Mouse (Mus musculus) c-Kit-positive CD71-negative TER-119-negative erythroid progenitor cells, embryonic 14.5 days (primary cell): ENCODE measurements at regions not wholly inside any gene's neighbourhood (a gene's known extent, or its start where the extent isn't known, plus 50 kb on each side); places are given as distances from the start of the nearest gene placed in this dataset.

Experiments
- DNase-seq: peaks from one replicate; pipeline ENCODE4 v3.0.0-alpha.2; 2013; ENCODE audit warnings: low read depth

GRCm38 (mm10) chr13:47764802-47765597, 496.0 kb upstream of the Id4 start:
- DNase-seq: no peak

DNA sequence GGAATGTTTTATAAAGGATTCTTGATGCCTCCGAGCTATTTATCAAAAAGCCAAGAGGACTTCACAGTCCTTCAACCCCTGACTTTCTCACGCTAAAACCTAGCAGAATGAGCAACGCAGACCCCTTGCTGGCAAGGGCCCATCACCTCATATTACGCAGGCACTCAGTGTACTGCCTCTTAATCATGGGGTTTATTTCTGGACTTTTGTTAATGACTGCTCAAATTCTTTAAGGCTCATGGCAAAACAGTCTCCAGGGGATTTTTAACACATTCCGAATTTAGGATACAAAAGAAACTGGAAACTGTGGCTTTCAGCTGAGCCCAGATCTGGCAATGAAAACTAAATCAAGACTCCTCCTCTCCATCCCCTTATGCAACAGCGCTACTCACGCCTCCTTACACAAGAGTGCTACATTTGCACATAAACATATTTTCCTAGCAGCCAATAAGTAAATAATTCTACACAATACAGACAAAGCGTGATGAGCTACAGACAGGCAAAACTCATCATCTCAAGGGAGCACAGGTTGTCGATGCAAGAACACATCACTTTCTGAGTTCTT, 492.0 kb upstream of the Id4 start:
- no peak for DNase-seq

GRCm38 (mm10) chr13:47777206-47778099, 483.6 kb upstream of the Id4 start:
- DNase-seq: no peak

- no peak for DNase-seq
Measured at GRCm38 (mm10) chr13:47778218-47779009, 482.6 kb upstream of the Id4 start.

DNA sequence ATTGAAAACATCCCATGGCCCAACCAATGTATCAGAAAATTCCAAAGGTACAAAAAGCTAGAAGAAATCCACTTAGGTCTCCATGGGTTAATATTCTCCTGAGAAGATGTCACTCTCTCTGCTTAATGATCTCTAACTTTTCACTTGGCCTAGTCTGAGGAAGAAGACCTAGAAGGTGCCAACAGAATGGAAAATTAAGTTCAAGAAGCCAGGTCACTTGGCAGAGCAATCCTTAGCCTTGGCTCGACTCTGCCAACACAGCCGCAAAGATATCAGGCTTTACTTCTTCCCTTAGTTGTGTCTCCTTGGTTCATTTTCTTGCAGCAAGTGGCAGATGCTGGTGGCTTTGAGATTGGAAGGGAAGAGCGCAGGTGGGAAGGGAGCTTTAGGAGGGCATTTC, 476.6 kb upstream of the Id4 start:
- DNase-seq: no peak

DNA sequence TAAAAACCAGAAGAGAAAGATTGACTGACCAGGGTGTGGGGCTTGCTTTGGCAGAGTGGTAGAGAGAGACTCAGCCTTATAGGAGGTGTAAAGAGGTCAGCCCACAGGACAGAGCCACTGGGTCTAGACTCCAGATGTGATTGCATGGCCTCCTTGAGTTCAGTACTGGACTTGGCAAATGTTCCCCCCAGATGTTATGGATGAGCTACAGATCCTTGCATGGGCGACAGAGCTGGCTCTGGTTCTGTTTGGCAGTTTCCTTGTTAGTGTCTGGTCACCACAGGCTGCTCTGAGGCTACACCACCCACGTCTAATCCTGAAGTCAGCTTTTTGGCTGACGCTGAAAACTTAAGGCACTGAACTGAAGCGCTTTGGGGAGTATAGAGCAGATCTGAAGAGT, 463.2 kb upstream of the Id4 start:
- no peak for DNase-seq

GRCm38 (mm10) chr13:47811711-47812415, 449.2 kb upstream of the Id4 start:
- no peak for DNase-seq

DNA sequence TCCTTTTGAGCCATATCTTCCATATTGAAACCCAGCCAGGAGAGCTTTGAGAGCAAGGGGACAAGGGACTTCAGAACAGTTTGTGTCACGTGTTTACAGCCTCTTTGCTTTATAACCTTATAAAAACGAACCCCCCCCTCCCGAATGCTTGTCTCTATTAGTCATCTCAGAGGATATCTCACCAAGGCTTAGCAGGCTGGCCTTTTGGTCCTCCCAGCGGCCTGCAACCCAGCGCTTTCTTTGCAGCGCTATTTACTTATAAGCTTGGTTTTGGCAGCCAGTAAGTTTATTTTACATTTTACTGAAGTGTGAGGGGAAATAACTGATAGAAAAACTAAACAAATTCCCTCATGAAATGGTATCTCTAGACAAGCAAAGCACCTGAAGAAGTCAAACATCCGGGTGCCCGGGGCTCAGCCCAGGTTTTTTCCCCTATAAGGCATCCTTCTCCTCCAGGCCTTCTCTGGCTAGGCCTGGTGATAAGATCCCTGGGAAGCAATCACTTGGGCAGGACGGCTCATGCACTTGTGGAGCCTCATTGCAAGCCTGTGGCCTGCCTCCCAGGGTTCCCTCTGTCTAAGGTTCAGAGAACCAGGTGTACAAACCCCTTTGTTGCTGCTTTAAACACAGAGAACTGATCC, 442.0 kb upstream of the Id4 start:
- DNase-seq: no peak

DNA sequence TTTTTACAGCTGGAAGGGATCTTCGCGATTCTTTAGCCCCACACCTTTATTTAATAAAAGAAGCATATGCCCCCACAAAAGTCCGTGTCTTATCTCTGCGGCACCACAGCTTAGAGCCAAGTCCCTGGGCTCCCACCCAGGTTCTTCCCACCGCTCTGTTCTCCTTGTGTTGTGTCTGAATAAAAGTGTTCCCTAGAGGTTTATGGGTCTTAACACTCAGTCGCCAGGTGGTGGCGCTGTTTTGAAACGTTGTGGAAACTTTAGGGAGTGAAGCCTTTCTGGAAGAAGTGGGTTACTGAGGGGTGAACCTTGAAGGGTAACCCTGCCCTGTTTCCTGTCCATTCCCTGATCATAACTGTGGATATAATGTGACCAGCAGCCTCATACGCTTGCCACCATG, 424.5 kb upstream of the Id4 start:
- DNase-seq: peak; percentile 16

- no peak for DNase-seq
Measured at GRCm38 (mm10) chr13:47842418-47842817, 418.6 kb upstream of the Id4 start.

GRCm38 (mm10) chr13:47843011-47843410, 418.0 kb upstream of the Id4 start:
- no peak for DNase-seq

- DNase-seq: no peak
Measured at GRCm38 (mm10) chr13:47843541-47844267, 417.3 kb upstream of the Id4 start.

GRCm38 (mm10) chr13:47846713-47847112, 414.3 kb upstream of the Id4 start:
- DNase-seq: no peak

DNA sequence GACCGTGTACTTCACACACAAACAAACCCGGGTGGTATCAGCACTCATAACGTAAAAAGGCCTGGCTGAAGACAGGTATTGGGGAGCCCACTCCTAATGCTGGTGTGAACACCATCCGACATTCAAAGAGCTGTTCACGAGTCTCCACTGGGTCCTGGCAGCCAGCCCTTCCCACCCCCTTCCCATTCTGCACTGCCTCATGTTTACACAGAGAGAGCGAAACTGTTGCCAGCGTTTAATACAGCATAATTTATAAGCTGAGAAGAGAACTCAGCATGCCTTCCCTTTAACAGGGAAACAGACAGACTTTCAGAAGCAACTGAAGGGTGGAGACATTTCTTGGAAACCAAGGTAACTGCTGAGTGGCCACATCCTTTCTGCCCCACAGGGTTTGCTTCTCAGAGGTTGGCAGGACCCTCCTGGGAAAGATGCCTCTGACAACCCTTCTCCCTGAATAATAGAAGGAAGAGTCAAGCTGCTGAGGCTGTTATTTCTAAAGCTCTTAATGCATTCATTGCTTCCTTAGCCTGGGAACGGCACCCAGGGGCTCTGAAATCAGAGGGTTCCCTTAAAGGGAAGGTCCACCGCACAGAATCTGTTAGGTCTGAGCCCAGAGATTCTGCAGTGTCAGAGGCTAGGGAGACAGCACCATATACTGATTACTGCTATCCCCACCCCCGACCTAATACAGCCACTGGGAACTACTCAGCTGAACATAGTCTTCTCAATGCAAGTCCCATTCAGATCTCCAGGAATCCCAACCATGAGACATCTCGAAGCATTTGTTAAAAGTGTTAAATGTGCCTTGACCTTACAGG, 412.4 kb upstream of the Id4 start:
- DNase-seq: no peak

- DNase-seq: no peak
Measured at GRCm38 (mm10) chr13:47855422-47856108, 405.5 kb upstream of the Id4 start.

- no peak for DNase-seq
Measured at GRCm38 (mm10) chr13:47858946-47859345, 402.1 kb upstream of the Id4 start.

- no peak for DNase-seq
Measured at GRCm38 (mm10) chr13:47860316-47860715, 400.7 kb upstream of the Id4 start.

DNA sequence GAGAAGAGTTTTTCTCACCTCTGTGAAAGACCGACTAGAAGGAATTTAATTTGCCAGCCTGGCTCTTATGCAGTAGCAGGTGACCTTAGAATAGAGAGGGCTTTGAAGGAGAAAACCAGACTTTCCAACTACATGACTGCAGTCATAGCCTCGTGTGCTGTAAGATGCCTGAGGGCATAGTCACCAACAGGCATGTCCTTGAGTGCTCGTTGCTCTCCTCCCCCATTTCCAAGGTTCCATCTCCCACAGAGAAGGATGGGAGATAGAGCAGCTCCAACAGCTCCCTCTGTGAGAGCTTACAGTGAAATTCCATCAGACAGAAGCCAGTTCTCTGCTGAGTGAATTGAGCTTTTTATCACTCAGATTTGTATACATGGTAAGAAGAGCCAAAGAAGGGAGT, 398.1 kb upstream of the Id4 start:
- DNase-seq: no peak

GRCm38 (mm10) chr13:47868656-47869055, 392.4 kb upstream of the Id4 start:
- DNase-seq: no peak
